Mouse (Mus musculus): ENCODE measurements around the gene Cdyl2.

Cdyl2 gene

GRCm38 (mm10) chr8:116671543-116671942 is 61.2 kb downstream of the Cdyl2 start:
- DNase-seq (ENCODE audit: low read depth) = peak; percentile 2

- no peak for DNase-seq (ENCODE audit: low read depth)
Observed at GRCm38 (mm10) chr8:116670604-116671003, 62.2 kb downstream of the Cdyl2 start.

- DNase-seq (ENCODE audit: low read depth) = no peak
Observed at GRCm38 (mm10) chr8:116668977-116669376, 63.8 kb downstream of the Cdyl2 start.

GRCm38 (mm10) chr8:116666781-116667325 is 65.9 kb downstream of the Cdyl2 start:
- DNase-seq (ENCODE audit: low read depth) = no peak

- no peak for DNase-seq (ENCODE audit: low read depth)
Observed at GRCm38 (mm10) chr8:116661521-116661920, 71.3 kb downstream of the Cdyl2 start.

GRCm38 (mm10) chr8:116656811-116657210 is 76.0 kb downstream of the Cdyl2 start:
- no peak for DNase-seq (ENCODE audit: low read depth)

- DNase-seq (ENCODE audit: low read depth) = no peak
Observed at GRCm38 (mm10) chr8:116654881-116655280, 77.9 kb downstream of the Cdyl2 start.

GRCm38 (mm10) chr8:116652949-116653348 is 79.8 kb downstream of the Cdyl2 start:
- no peak for DNase-seq (ENCODE audit: low read depth)

- DNase-seq (ENCODE audit: low read depth) = no peak
Observed at GRCm38 (mm10) chr8:116649975-116650725, 82.6 kb downstream of the Cdyl2 start.

- DNase-seq (ENCODE audit: low read depth) = no peak
Observed at GRCm38 (mm10) chr8:116645376-116645775, 87.4 kb downstream of the Cdyl2 start.

- DNase-seq (ENCODE audit: low read depth) = no peak
Observed at GRCm38 (mm10) chr8:116640925-116641324, 91.9 kb downstream of the Cdyl2 start.

GRCm38 (mm10) chr8:116637998-116638397 is 94.8 kb downstream of the Cdyl2 start:
- DNase-seq (ENCODE audit: low read depth) = no peak

GRCm38 (mm10) chr8:116637193-116637592 is 95.6 kb downstream of the Cdyl2 start:
- no peak for DNase-seq (ENCODE audit: low read depth)

- DNase-seq (ENCODE audit: low read depth) = no peak
Observed at GRCm38 (mm10) chr8:116636396-116636795, 96.4 kb downstream of the Cdyl2 start.

GRCm38 (mm10) chr8:116635972-116636371 is 96.8 kb downstream of the Cdyl2 start:
- DNase-seq (ENCODE audit: low read depth) = no peak

GRCm38 (mm10) chr8:116635261-116635660 is 97.5 kb downstream of the Cdyl2 start:
- no peak for DNase-seq (ENCODE audit: low read depth)

- DNase-seq (ENCODE audit: low read depth) = no peak
Observed at GRCm38 (mm10) chr8:116634436-116634835, 98.4 kb downstream of the Cdyl2 start.

GRCm38 (mm10) chr8:116633470-116634150 is 99.2 kb downstream of the Cdyl2 start:
- DNase-seq (ENCODE audit: low read depth) = no peak

- DNase-seq (ENCODE audit: low read depth) = no peak
Observed at GRCm38 (mm10) chr8:116630066-116630465, 102.7 kb downstream of the Cdyl2 start.

- no peak for DNase-seq (ENCODE audit: low read depth)
Observed at GRCm38 (mm10) chr8:116628975-116629374, 103.8 kb downstream of the Cdyl2 start.

- DNase-seq (ENCODE audit: low read depth) = peak; percentile 5
Observed at GRCm38 (mm10) chr8:116627854-116628479, 104.8 kb downstream of the Cdyl2 start.

GRCm38 (mm10) chr8:116623591-116623990 is 109.2 kb downstream of the Cdyl2 start:
- no peak for DNase-seq (ENCODE audit: low read depth)

GRCm38 (mm10) chr8:116622326-116622725 is 110.5 kb downstream of the Cdyl2 start:
- DNase-seq (ENCODE audit: low read depth) = no peak

Data from 416B (cell line).